Mouse (Mus musculus) spleen, adult 2 months (tissue): ENCODE data around the gene Sco1.

Experiments
- CTCF ChIP-seq: fragments of 200-500 bp; IDR thresholded peaks from 2 replicates; pipeline ENCODE4 v1.5.1; 2011; ENCODE audit warnings: mild to moderate bottlenecking, inconsistent platforms; ENCODE audit not compliant: insufficient read depth, insufficient read length, insufficient replicate concordance; ENCODE audit errors: extremely low read depth
- POLR2A ChIP-seq: fragments of 200-500 bp; IDR thresholded peaks from 2 replicates; pipeline ENCODE4 v1.6.1; 2011; ENCODE audit warnings: low read depth, low read length, inconsistent platforms

GRCm38 (mm10) chr11:67011635-67012034, 40.8 kb upstream of the Sco1 start:
- TF ChIP-seq CTCF (no peak), POLR2A (no peak)
